Mouse (Mus musculus): ENCODE data around the gene Abcc4. TPM values are rescaled to one million over a fixed set of nuclear protein-coding genes. Genes with fewer than 3 reads are reported as not detected.

The Abcc4 gene
- polyA plus RNA-seq, 1 experiment from 2014 or later = 2.0 TPM

DNA sequence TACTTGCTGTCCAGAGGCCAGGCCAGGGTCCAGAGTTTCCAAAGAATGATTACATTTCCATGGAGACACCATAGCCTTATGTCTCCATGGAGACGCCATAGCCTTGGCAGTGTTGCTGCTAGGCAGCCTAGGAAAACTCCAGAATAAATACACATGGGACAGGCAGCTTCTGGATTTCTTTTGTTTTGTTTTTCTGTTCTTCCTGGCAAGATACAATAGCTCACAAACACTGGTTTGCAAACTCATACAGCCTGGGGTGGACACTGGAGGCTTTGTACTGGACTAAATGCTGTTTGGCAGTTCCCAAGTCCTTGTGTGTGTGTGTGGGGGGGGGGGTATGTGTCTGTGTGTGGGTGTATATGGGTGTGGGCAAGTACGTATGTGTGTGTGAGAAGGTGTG lies 29.1 kb upstream of the Abcc4 start:
- Histone ChIP-seq H3K9ac (replicated peaks; ENCODE audit: low read depth, low read length) (no peak overlapping the region), H3K27ac (ENCODE audit: low read depth, low read length) (no peak overlapping the region), H3K27me3 (ENCODE audit: control insufficient read depth, insufficient read depth, low read length) (no peaks in the 10 kb centered on the region), H3K4me3 (ENCODE audit: low read depth, low read length) (no peak overlapping the region), H3K9me3 (ENCODE audit: control insufficient read depth, low read length) (0 out of 2 replicates have a peak, but pooled peaks cover 2% of the 10 kb centered on the region), H3K4me1 (ENCODE audit: control insufficient read depth, insufficient read depth, low read length) (no peaks in the 10 kb centered on the region), H3K36me3 (ENCODE audit: control insufficient read depth, insufficient read depth, low read length) (no peaks in the 10 kb centered on the region), H3K4me2 (ENCODE audit: low read depth, low read length) (no peak overlapping the region)
- ATAC-seq (ENCODE audit: low read depth) = peak; percentile 91
- 22% methylated on average over 2 of the region's 2 CpGs for WGBS

DNA sequence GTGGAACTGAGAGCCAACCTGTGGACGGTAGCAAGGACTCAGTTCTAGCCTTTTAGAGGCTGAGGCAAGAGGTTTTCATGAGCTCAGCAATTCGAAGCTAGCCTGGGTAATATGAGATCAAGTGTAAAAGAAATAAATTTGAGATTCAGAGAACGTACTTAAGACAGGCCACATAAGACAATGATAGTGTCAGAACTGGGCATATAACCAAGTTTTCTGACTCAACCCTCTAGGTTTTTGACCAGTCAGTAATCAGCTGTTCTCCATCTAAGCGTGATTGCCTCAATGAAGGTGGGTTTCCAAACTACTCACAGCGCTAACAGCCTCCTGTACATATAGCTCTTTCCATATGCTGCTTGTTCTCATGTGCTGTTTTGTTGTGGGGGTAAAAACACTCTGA lies 27.1 kb upstream of the Abcc4 start:
- H3K4me1 ChIP-seq (ENCODE audit: control insufficient read depth, insufficient read depth, low read length) = no peaks in the 10 kb centered on the region
- H3K9ac ChIP-seq (replicated peaks; ENCODE audit: low read depth, low read length) = no peak overlapping the region
- no peaks in the 10 kb centered on the region for H3K27me3 ChIP-seq (ENCODE audit: control insufficient read depth, insufficient read depth, low read length)
- ATAC-seq (ENCODE audit: low read depth) = no peak
- no peak overlapping the region for H3K4me3 ChIP-seq (ENCODE audit: low read depth, low read length)
- H3K4me2 ChIP-seq (ENCODE audit: low read depth, low read length) = no peak overlapping the region
- no peaks in the 10 kb centered on the region for H3K9me3 ChIP-seq (ENCODE audit: control insufficient read depth, low read length)
- H3K36me3 ChIP-seq (ENCODE audit: control insufficient read depth, insufficient read depth, low read length) = no peaks in the 10 kb centered on the region
- H3K27ac ChIP-seq (ENCODE audit: low read depth, low read length) = no peak overlapping the region
- 92% methylated on average over 5 of the region's 5 CpGs for WGBS

GRCm38 (mm10) chr14:118730631-118731030 lies 24.6 kb upstream of the Abcc4 start:
- no peak for ATAC-seq (ENCODE audit: low read depth)
- H3K4me1 ChIP-seq (ENCODE audit: control insufficient read depth, insufficient read depth, low read length) = no peaks in the 10 kb centered on the region
- H3K9me3 ChIP-seq (ENCODE audit: control insufficient read depth, low read length) = no peaks in the 10 kb centered on the region
- H3K9ac ChIP-seq (replicated peaks; ENCODE audit: low read depth, low read length) = no peak overlapping the region
- H3K27me3 ChIP-seq (ENCODE audit: control insufficient read depth, insufficient read depth, low read length) = no peaks in the 10 kb centered on the region
- H3K4me3 ChIP-seq (ENCODE audit: low read depth, low read length) = no peak overlapping the region
- H3K4me2 ChIP-seq (ENCODE audit: low read depth, low read length) = no peak overlapping the region
- no peaks in the 10 kb centered on the region for H3K36me3 ChIP-seq (ENCODE audit: control insufficient read depth, insufficient read depth, low read length)
- 89% methylated on average over 5 of the region's 5 CpGs for WGBS
- H3K27ac ChIP-seq (ENCODE audit: low read depth, low read length) = no peak overlapping the region

DNA sequence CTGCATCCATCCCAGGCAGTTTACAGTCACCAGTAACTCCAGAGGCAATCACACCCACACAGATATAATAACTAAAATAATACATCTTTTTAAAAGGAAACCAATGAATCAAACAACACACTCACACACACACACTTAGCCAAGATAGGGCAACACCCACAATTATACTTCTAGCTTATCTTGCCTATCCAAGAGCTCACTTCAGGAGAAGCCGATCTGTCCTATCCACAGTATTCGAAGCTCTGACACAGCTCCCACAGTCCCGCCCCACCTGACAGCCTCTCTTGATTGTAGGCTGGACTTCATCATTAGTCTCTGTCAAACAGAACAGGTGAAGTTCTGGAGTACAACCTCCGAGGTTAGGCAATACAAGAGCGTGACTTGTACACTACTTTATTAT lies 19.4 kb upstream of the Abcc4 start:
- H3K27me3 ChIP-seq (ENCODE audit: control insufficient read depth, insufficient read depth, low read length) = no peaks in the 10 kb centered on the region
- no peak overlapping the region for H3K4me2 ChIP-seq (ENCODE audit: low read depth, low read length)
- no peak for ATAC-seq (ENCODE audit: low read depth)
- WGBS = 87% methylated on average over 5 of the region's 5 CpGs
- H3K27ac ChIP-seq (ENCODE audit: low read depth, low read length) = no peak overlapping the region
- no peak overlapping the region for H3K4me3 ChIP-seq (ENCODE audit: low read depth, low read length)
- H3K9ac ChIP-seq (replicated peaks; ENCODE audit: low read depth, low read length) = no peak overlapping the region
- H3K36me3 ChIP-seq (ENCODE audit: control insufficient read depth, insufficient read depth, low read length) = no peaks in the 10 kb centered on the region
- H3K9me3 ChIP-seq (ENCODE audit: control insufficient read depth, low read length) = no peaks in the 10 kb centered on the region
- no peaks in the 10 kb centered on the region for H3K4me1 ChIP-seq (ENCODE audit: control insufficient read depth, insufficient read depth, low read length)

GRCm38 (mm10) chr14:118723920-118724693 lies 18.1 kb upstream of the Abcc4 start:
- Histone ChIP-seq H3K9me3 (ENCODE audit: control insufficient read depth, low read length) (no peaks in the 10 kb centered on the region), H3K27me3 (ENCODE audit: control insufficient read depth, insufficient read depth, low read length) (no peaks in the 10 kb centered on the region), H3K36me3 (ENCODE audit: control insufficient read depth, insufficient read depth, low read length) (no peaks in the 10 kb centered on the region), H3K27ac (ENCODE audit: low read depth, low read length) (no peak overlapping the region), H3K4me2 (ENCODE audit: low read depth, low read length) (no peak overlapping the region), H3K9ac (replicated peaks; ENCODE audit: low read depth, low read length) (no peak overlapping the region), H3K4me1 (ENCODE audit: control insufficient read depth, insufficient read depth, low read length) (no peaks in the 10 kb centered on the region), H3K4me3 (ENCODE audit: low read depth, low read length) (no peak overlapping the region)
- WGBS = 94% methylated on average over 11 of the region's 11 CpGs
- no peak for ATAC-seq (ENCODE audit: low read depth)

DNA sequence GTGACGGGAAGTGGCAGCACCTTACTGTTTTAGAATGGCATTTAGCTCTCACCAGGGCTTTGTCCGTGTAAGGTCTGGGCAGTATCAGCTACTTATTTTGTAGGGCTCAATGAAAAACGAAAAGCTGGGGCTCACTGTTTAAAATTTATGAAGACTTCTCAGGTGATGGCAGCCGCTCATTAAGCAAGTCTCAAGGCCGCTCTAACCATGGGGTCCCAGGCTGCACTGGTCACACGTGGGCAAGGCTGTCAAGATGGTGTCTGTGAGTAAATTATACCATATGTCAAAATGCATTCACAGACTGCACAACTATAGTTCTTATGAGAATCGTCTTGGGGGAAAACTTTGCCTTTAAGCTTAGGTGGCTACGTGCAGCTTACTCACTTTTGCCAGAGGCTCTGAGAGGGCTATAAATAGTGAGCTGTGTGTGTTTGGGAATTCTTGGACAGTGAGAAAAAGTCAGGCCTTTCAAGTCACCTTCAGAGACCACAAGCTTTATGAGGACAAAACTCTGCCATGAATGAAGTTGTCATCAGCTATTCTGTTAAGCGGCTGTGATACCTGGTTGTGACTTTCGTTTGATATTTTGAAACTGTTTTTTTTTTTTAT lies 13.7 kb upstream of the Abcc4 start:
- no peaks in the 10 kb centered on the region for H3K4me1 ChIP-seq (ENCODE audit: control insufficient read depth, insufficient read depth, low read length)
- no peak overlapping the region for H3K4me3 ChIP-seq (ENCODE audit: low read depth, low read length)
- no peaks in the 10 kb centered on the region for H3K9me3 ChIP-seq (ENCODE audit: control insufficient read depth, low read length)
- H3K9ac ChIP-seq (replicated peaks; ENCODE audit: low read depth, low read length) = no peak overlapping the region
- H3K4me2 ChIP-seq (ENCODE audit: low read depth, low read length) = no peak overlapping the region
- no peak overlapping the region for H3K27ac ChIP-seq (ENCODE audit: low read depth, low read length)
- ATAC-seq (ENCODE audit: low read depth) = no peak
- no peaks in the 10 kb centered on the region for H3K36me3 ChIP-seq (ENCODE audit: control insufficient read depth, insufficient read depth, low read length)
- H3K27me3 ChIP-seq (ENCODE audit: control insufficient read depth, insufficient read depth, low read length) = no peaks in the 10 kb centered on the region
- 60% methylated on average over 10 of the region's 10 CpGs for WGBS

DNA sequence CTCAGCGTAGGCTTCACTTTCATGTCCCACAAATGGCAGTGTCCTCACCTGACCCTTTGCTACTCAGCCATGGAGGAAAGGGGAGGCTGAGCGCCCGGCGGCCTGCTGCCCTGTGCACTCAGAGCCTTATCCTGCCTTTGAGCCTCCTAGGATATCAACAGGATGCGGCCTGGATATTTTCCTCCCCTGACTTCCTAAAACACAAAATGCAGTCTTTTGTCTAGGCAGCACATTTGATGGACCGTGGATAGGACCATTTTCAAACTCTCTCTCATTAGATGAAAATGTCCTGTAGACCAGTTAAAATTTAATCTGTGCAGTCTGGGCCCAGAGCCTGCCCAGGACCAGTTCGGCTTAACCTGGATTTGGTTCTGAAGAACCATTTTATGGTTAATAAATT lies 12.6 kb upstream of the Abcc4 start:
- no peak overlapping the region for H3K4me3 ChIP-seq (ENCODE audit: low read depth, low read length)
- no peaks in the 10 kb centered on the region for H3K9me3 ChIP-seq (ENCODE audit: control insufficient read depth, low read length)
- H3K27me3 ChIP-seq (ENCODE audit: control insufficient read depth, insufficient read depth, low read length) = no peaks in the 10 kb centered on the region
- no peak for ATAC-seq (ENCODE audit: low read depth)
- 78% methylated on average over 7 of the region's 7 CpGs for WGBS
- H3K4me2 ChIP-seq (ENCODE audit: low read depth, low read length) = no peak overlapping the region
- no peak overlapping the region for H3K9ac ChIP-seq (replicated peaks; ENCODE audit: low read depth, low read length)
- 0 out of 2 replicates have a peak, but pooled peaks cover under 1% of the 10 kb centered on the region for H3K4me1 ChIP-seq (ENCODE audit: control insufficient read depth, insufficient read depth, low read length)
- no peaks in the 10 kb centered on the region for H3K36me3 ChIP-seq (ENCODE audit: control insufficient read depth, insufficient read depth, low read length)
- no peak overlapping the region for H3K27ac ChIP-seq (ENCODE audit: low read depth, low read length)

DNA sequence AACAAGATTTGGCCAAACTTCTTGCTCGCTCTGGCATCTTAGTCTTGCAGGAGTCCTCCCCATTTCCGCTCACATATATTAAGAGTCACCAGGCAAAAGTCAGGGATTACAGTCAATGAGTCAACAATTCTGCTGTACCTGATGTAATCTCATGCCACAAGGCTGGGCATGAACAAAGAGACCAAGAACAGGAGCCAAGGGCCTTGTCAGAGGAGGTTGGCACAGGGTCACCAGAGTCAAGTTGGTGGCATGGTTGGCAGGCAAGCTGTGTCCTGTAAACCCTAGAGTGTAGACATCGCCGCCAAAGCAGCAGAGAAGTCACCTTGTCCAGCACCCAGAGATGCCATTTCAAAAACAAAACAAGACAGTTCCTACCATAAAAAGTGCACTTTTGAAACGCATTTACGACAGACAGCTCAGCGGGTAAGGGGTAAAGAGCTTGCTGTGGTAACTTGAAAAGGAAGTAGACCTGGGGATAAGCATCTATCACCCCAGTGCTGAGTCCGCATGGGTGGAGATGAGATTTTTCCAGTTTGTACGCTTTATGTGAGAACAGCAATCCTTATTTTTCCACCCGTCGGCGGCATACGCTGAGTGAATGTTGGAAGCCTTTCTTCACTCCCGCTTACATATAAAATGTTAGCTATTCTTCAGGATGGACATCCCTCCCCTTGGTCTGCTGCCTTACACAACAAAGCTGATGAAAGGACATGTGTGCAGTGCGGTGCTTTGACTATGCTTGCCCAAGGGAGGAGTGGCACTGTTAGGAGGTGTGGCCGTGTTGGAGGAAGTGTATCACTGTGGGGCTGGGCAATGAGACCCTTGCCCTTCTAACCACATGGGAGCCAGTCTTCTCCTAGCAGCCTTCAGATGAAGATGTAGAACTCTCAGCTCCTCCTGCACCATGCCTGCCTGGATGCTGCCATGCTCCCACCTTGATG lies 10.6 kb upstream of the Abcc4 start:
- no peaks in the 10 kb centered on the region for H3K9me3 ChIP-seq (ENCODE audit: control insufficient read depth, low read length)
- H3K4me3 ChIP-seq (ENCODE audit: low read depth, low read length) = no peak overlapping the region
- H3K27ac ChIP-seq (ENCODE audit: low read depth, low read length) = no peak overlapping the region
- 0 out of 2 replicates have a peak, but pooled peaks cover 6% of the 10 kb centered on the region for H3K4me1 ChIP-seq (ENCODE audit: control insufficient read depth, insufficient read depth, low read length)
- WGBS = 83% methylated on average over 16 of the region's 16 CpGs
- no peaks in the 10 kb centered on the region for H3K36me3 ChIP-seq (ENCODE audit: control insufficient read depth, insufficient read depth, low read length)
- no peak overlapping the region for H3K9ac ChIP-seq (replicated peaks; ENCODE audit: low read depth, low read length)
- ATAC-seq (ENCODE audit: low read depth) = no peak
- no peak overlapping the region for H3K4me2 ChIP-seq (ENCODE audit: low read depth, low read length)
- H3K27me3 ChIP-seq (ENCODE audit: control insufficient read depth, insufficient read depth, low read length) = no peaks in the 10 kb centered on the region
